Mouse (Mus musculus): ENCODE measurements around the gene Lrrc40.
"Not testable (repeated sequence)": the region's sequence is repeated elsewhere in the genome, so short reads cannot be mapped to it uniquely, and the experiment has no call there.

Gene Lrrc40

GRCm38 (mm10) chr3:158077828-158078227, 41.4 kb downstream of the Lrrc40 start:
- DNase-seq (ENCODE audit: low read depth, low spot score), result no peak

- no peak for DNase-seq (ENCODE audit: low read depth, low spot score)
These were observed 55.1 kb downstream of the Lrrc40 start for GRCm38 (mm10) chr3:158091601-158092000.

DNA sequence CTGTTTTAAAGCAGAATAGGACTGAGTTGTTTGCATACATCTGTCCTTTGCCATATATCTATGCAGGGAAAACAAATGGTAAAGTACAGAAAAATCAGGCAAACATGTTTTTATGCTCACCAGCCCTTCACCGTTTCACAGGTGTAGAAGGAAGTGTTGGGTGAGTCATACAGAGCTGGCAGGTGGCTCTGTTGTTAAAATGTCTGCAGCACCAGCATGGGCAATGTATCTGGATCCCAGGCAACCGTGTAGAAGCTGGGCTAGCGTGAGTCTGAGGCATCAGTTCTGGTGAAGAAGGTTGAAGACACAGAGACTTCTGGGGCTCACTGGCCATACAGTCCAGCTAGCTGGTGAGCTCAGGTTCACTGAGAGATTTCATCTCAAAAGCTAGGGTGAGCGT, 57.5 kb downstream of the Lrrc40 start:
- DNase-seq (ENCODE audit: low read depth, low spot score), result no peak

DNA sequence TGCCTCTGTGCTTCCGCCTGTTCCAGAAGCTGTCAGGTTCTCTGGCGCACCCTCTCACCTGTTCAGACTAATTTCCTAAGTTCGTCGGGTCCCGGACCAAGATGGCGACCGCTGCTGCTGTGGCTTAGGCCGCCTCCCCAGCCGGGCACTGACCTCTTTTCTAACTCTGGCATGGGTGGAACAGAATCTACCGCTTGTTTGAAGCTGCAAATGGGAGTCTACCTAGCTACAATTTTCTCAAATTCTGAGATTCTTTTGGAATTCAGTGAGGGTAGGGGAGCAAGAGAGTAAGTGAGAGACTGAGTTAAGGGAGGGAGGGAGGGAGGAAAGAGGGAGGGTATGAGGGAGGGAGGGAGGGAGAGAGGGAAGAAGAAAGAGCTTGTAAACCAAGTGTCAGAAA, 65.6 kb downstream of the Lrrc40 start:
- not testable (repeated sequence) for DNase-seq (ENCODE audit: low read depth, low spot score)

DNA sequence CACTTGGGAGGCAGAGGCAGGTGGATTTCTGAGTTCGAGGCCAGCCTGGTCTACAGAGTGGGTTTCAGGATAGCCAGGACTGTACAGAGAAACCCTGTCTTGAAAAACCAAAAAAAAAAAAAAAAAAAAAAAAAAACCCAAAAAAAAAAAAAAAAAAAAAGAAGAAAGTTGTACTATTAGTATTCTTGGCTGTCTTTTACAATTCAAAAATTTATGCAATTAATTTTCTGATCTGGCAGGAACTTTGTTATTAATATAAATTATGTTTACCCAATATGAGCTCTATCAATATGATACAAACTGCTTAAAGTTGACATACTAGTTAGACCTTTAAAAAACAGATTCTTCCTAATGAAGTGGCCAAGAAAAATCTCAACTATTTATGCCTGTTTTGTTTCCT, 66.1 kb downstream of the Lrrc40 start:
- not testable (repeated sequence) for DNase-seq (ENCODE audit: low read depth, low spot score)

GRCm38 (mm10) chr3:158103467-158103866, 67.0 kb downstream of the Lrrc40 start:
- DNase-seq (ENCODE audit: low read depth, low spot score), result no peak

- DNase-seq (ENCODE audit: low read depth, low spot score), result no peak
These were observed 68.8 kb downstream of the Lrrc40 start for GRCm38 (mm10) chr3:158105260-158105659.
